Mouse (Mus musculus): ENCODE measurements around the gene Tmem110. TPM values are rescaled to one million over a fixed set of nuclear protein-coding genes. Genes with fewer than 3 reads are reported as not detected.

The Tmem110 gene
- 8.3 TPM for polyA plus RNA-seq (2014; fragmentation: Illumina TruSeq; extraction: RNeasy Lipid Tissue Mini Kit (QIAGEN cat#74804); ENCODE audit: low read depth, low replicate concordance)

DNA sequence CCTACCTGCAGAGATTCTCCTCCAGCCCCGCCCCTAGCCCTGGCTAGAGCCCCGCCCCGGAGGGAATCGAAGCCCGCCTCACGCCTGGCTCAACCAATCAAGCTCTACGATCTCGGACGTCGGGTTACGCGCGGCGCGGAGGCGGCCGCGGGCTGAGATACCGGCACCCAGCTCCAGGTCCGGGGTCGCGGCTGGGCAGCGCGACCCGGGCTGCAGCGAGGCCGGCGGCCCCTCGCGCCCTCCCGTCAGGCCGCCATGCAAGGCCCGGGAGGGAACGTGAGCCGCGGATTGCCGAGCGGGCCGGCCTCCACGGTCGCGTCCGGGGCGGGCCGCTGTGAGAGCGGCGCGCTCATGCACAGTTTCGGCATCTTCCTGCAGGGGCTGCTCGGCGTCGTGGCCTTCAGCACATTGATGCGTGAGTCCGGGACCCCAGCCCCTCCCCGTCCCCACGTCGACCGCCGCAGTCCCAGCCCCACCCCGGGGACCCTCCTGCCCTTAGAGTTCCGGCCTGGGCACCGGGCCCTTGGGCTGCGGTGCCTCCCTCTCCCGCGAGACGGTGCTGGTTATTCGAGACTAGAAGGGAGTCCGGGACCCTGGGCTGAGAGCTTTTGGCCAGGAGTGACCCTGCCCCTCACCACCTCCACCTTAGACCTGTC is at the start of gene Tmem110:
Tmem110 (plus strand) TSS at position 115 of the 656 bp plus-strand sequence.

DNA sequence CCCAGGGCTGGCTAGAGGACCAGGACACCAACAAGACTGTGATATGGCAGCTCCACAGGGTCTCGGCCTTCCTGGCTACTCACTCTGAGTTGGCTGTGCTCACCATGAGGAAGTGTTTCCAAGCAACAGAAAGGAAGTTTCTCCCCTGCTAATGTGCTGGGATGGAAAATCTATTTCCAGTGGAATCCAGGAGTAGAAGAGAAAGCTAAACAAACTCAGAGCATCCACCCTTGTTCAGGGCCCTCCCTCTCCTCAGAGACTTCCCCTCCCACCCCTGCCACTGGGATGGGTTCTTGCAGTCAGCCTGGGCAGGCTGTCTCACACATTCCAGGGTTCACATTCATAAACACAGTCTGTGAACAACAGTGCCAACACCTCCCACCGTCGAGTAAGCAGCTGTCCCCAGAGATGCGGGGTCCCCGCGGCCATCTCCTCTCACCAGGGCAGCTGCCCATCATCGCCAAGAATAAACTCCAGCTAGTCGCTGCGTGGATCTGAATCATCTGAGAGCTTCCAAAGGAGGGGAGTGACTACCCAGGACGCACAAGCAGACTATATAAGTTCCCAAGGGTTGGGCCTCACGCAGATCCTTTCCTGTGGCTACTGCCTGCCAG is 53.7 kb downstream of the Tmem110 start, which contains the start of gene Mustn1:
Mustn1 (plus strand) TSS at position 243 of the 614 bp plus-strand sequence.

DNA sequence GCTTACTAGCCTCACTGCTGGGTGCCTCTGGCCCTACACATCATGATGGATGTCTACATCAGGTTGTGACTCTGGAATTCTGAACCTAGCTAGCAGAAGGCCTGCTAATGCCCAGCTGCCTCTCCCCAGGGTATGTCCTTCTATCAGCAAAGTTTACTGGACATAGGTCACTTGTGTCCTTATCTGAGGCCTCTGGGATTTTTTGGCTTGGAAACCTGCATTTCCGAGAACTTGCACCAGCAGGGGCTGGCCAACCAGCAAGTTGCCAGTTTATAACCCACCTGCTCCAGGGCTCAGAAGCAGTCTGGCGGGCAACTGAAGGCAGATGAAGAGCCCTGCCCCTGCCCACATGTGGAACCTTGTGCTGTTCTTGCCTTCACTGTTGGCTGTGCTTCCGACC is 60.8 kb downstream of the Tmem110 start, which contains the start of gene Itih4:
Itih4 (plus strand) TSS at position 273 of the 400 bp plus-strand sequence.

DNA sequence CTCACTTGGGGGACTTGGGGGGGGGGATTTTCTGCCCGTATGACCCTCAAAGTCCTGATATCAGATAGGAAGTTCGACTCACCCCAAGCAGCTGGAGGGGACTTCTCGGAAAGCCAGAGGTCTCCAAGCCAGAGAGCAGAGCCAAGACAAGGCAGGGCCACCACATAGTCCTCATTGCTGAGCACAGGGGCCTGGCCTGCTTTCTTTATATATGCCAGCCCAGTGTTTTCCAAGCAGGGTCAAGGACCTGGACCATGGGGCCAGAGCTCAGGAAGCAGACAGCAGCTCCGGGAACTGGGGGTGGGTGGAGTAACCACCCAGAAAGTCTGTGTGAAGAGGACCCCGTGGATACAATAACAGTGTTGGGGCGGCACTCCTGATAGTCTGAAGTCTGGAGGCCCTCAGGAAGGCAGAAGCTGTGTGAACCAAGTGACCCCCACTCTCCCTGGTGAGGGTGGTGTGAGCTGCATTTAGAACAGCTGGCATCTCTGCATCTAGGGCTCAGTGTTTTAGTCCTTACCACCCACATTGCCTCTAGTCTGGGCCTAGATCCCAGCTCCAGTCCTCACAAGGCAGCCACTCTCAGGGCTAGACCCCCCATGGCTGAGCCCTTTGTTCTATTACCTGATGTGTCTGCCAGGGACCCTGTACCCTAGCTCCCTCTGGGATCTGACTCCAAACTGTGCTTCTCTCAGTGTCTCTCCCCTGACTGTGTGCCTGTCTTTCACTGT is 98.2 kb downstream of the Tmem110 start, which contains the start of gene Itih3:
Itih3 (minus strand) TSS at position 386 of the 731 bp plus-strand sequence.

Other genes with a start within 250 kb of the Tmem110 start
- 110 TPM for gene Prkcd, start 199.4 kb upstream of the Tmem110 start, polyA plus RNA-seq (2014; fragmentation: Illumina TruSeq; extraction: RNeasy Lipid Tissue Mini Kit (QIAGEN cat#74804); ENCODE audit: low read depth, low replicate concordance)
- gene Rft1, start 171.2 kb upstream of the Tmem110 start, polyA plus RNA-seq (2014; fragmentation: Illumina TruSeq; extraction: RNeasy Lipid Tissue Mini Kit (QIAGEN cat#74804); ENCODE audit: low read depth, low replicate concordance): 39.8 TPM
- 21.9 TPM for gene Sfmbt1, start 110.7 kb upstream of the Tmem110 start, polyA plus RNA-seq (2014; fragmentation: Illumina TruSeq; extraction: RNeasy Lipid Tissue Mini Kit (QIAGEN cat#74804); ENCODE audit: low read depth, low replicate concordance)
- 0.52 TPM for gene Mustn1, start 53.6 kb downstream of the Tmem110 start, polyA plus RNA-seq (2014; fragmentation: Illumina TruSeq; extraction: RNeasy Lipid Tissue Mini Kit (QIAGEN cat#74804); ENCODE audit: low read depth, low replicate concordance)
- 0.35 TPM for gene Itih4, start 60.9 kb downstream of the Tmem110 start, polyA plus RNA-seq (2014; fragmentation: Illumina TruSeq; extraction: RNeasy Lipid Tissue Mini Kit (QIAGEN cat#74804); ENCODE audit: low read depth, low replicate concordance)
- gene Itih3, start 98.2 kb downstream of the Tmem110 start, polyA plus RNA-seq (2014; fragmentation: Illumina TruSeq; extraction: RNeasy Lipid Tissue Mini Kit (QIAGEN cat#74804); ENCODE audit: low read depth, low replicate concordance): not detected
- gene Itih1, start 117.7 kb downstream of the Tmem110 start, polyA plus RNA-seq (2014; fragmentation: Illumina TruSeq; extraction: RNeasy Lipid Tissue Mini Kit (QIAGEN cat#74804); ENCODE audit: low read depth, low replicate concordance): not detected
- 18.3 TPM for gene Nek4, start 125.8 kb downstream of the Tmem110 start, polyA plus RNA-seq (2014; fragmentation: Illumina TruSeq; extraction: RNeasy Lipid Tissue Mini Kit (QIAGEN cat#74804); ENCODE audit: low read depth, low replicate concordance)
- 154 TPM for gene Glt8d1, start 175.8 kb downstream of the Tmem110 start, polyA plus RNA-seq (2014; fragmentation: Illumina TruSeq; extraction: RNeasy Lipid Tissue Mini Kit (QIAGEN cat#74804); ENCODE audit: low read depth, low replicate concordance)
- 454 TPM for gene Spcs1, start 176.1 kb downstream of the Tmem110 start, polyA plus RNA-seq (2014; fragmentation: Illumina TruSeq; extraction: RNeasy Lipid Tissue Mini Kit (QIAGEN cat#74804); ENCODE audit: low read depth, low replicate concordance)
- 93.6 TPM for gene Pbrm1, start 193.5 kb downstream of the Tmem110 start, polyA plus RNA-seq (2014; fragmentation: Illumina TruSeq; extraction: RNeasy Lipid Tissue Mini Kit (QIAGEN cat#74804); ENCODE audit: low read depth, low replicate concordance)
- gene Gnl3, start 193.6 kb downstream of the Tmem110 start, polyA plus RNA-seq (2014; fragmentation: Illumina TruSeq; extraction: RNeasy Lipid Tissue Mini Kit (QIAGEN cat#74804); ENCODE audit: low read depth, low replicate concordance): 211 TPM